Mouse (Mus musculus): ENCODE measurements around the gene Isg15. TPM values are rescaled to one million over a fixed set of nuclear protein-coding genes. Genes with fewer than 3 reads are reported as not detected.
"Not testable (repeated sequence)": the region's sequence is repeated elsewhere in the genome, so short reads cannot be mapped to it uniquely, and the experiment has no call there.

Gene Isg15
- total RNA-seq, 2 experiments from 2014 or later: 0.79 to 2.1 TPM

DNA sequence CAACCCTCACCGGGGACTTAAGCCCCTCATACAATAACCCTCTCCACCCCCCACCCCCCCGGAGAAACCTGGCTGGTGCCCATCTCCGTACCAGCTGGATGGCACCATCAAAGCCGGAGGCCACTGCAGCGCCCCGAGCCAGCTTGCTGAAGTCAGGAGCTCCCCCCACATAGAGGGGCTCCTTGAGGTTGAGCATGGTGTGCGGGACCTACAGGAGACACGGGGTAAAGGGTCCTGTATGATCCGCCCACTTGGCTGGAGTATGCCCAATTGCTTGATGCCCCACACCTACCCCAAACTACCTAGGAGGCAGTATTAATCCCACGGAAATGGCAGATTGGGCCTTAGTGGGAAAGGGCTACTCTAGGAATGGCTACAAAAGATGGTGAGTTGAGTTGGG lies 31.5 kb downstream of the Isg15 start:
- ATAC-seq (replicated peaks; ENCODE audit: poor library complexity): no peak

DNA sequence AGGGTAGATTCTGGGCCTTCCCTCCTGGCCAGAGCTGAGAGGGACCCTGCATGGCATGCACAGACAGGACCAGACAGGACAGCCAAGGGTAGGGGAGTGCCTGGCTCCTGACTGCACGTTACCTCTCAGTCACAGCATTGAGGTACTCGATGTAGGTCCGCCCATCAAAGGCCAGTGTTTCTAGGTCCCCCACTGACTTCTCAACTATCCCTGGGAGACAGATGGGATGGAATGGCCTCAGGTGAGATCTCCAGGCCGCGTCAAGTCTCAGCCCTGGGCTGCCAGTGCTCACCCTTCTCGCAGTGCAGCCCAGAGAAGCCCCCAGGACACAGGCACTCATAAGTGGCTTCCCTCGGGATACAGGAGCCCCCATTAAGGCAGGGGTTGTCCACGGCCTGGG lies 32.0 kb downstream of the Isg15 start:
- no peak for ATAC-seq (replicated peaks; ENCODE audit: poor library complexity)

- peak; percentile 87 for ATAC-seq (replicated peaks; ENCODE audit: poor library complexity)
These were observed 34.1 kb downstream of the Isg15 start for GRCm38 (mm10) chr4:156166477-156166876.

- ATAC-seq (replicated peaks; ENCODE audit: poor library complexity): no peak
These were observed 45.8 kb downstream of the Isg15 start for GRCm38 (mm10) chr4:156154771-156155170.

- ATAC-seq (replicated peaks; ENCODE audit: poor library complexity): not testable (repeated sequence)
These were observed 49.7 kb downstream of the Isg15 start for GRCm38 (mm10) chr4:156150887-156151286.

Other genes starting within 250 kb of the Isg15 start
- gene C1qtnf12, start 238.5 kb downstream of the Isg15 start, total RNA-seq (2015): 105 and 126 TPM in 2 replicates
- gene C1qtnf12, start 238.5 kb downstream of the Isg15 start, total RNA-seq (2017): 30.6 and 39.6 TPM in 2 replicates
- 10.5 and 10.6 TPM in 2 replicates for gene B3galt6, start 208.2 kb downstream of the Isg15 start, total RNA-seq (2015)
- 11.4 and 12.9 TPM in 2 replicates for gene B3galt6, start 208.2 kb downstream of the Isg15 start, total RNA-seq (2017)
- gene Sdf4, start 207.9 kb downstream of the Isg15 start, total RNA-seq (2015): 52.6 and 54.4 TPM in 2 replicates
- gene Sdf4, start 207.9 kb downstream of the Isg15 start, total RNA-seq (2017): 188 and 205 TPM in 2 replicates
- 1.6 and 2.0 TPM in 2 replicates for gene Tnfrsf4, start 187.0 kb downstream of the Isg15 start, total RNA-seq (2015)
- gene Tnfrsf4, start 187.0 kb downstream of the Isg15 start, total RNA-seq (2017): 0.37 and 0.57 TPM in 2 replicates
- 0.76 and 4.5 TPM in 2 replicates for gene Tnfrsf18, start 174.7 kb downstream of the Isg15 start, total RNA-seq (2015)
- gene Tnfrsf18, start 174.7 kb downstream of the Isg15 start, total RNA-seq (2017): 1.9 and 2.0 TPM in 2 replicates
- gene Ttll10, start 141.4 kb downstream of the Isg15 start, total RNA-seq (2015): not detected in 2 replicates
- gene Ttll10, start 141.4 kb downstream of the Isg15 start, total RNA-seq (2017): not detected in 2 replicates
- gene 9430015G10Rik, start 90.8 kb downstream of the Isg15 start, total RNA-seq (2015): 16.9 and 24.7 TPM in 2 replicates
- gene 9430015G10Rik, start 90.8 kb downstream of the Isg15 start, total RNA-seq (2017): 28.3 and 33.7 TPM in 2 replicates
- gene Rnf223, start 70.3 kb downstream of the Isg15 start, total RNA-seq (2015): 0.22 and 0.27 TPM in 2 replicates
- 0.25 TPM in 1 of 2 replicates, not detected in the other for gene Rnf223, start 70.3 kb downstream of the Isg15 start, total RNA-seq (2017)
- 4.8 and 5.8 TPM in 2 replicates for gene Agrn, start 3.3 kb downstream of the Isg15 start, total RNA-seq (2015)
- gene Agrn, start 3.3 kb downstream of the Isg15 start, total RNA-seq (2017): 1.9 and 2.0 TPM in 2 replicates
- gene AW011738, start 2.5 kb upstream of the Isg15 start, total RNA-seq (2015): 0.46 and 0.62 TPM in 2 replicates
- gene AW011738, start 2.5 kb upstream of the Isg15 start, total RNA-seq (2017): 0.07 and 0.12 TPM in 2 replicates
- gene Perm1, start 15.1 kb upstream of the Isg15 start, total RNA-seq (2015): 0.12 TPM in 1 of 2 replicates, not detected in the other
- gene Perm1, start 15.1 kb upstream of the Isg15 start, total RNA-seq (2017): 0.08 TPM in 1 of 2 replicates, not detected in the other
- gene Plekhn1, start 34.0 kb upstream of the Isg15 start, total RNA-seq (2015): 11.6 and 18.4 TPM in 2 replicates
- gene Plekhn1, start 34.0 kb upstream of the Isg15 start, total RNA-seq (2017): 12.8 and 15.5 TPM in 2 replicates
- gene Noc2l, start 35.2 kb upstream of the Isg15 start, total RNA-seq (2015): 72.3 and 81.6 TPM in 2 replicates
- 122 and 140 TPM in 2 replicates for gene Noc2l, start 35.2 kb upstream of the Isg15 start, total RNA-seq (2017)
- gene Samd11, start 54.8 kb upstream of the Isg15 start, total RNA-seq (2015): not detected in 2 replicates
- gene Samd11, start 54.8 kb upstream of the Isg15 start, total RNA-seq (2017): 0.12 and 0.30 TPM in 2 replicates
- not detected in 2 replicates for gene Vmn2r-ps159, start 130.3 kb upstream of the Isg15 start, total RNA-seq (2015)
- not detected in 2 replicates for gene Vmn2r-ps159, start 130.3 kb upstream of the Isg15 start, total RNA-seq (2017)

All from megakaryocyte progenitor cell, adult 5-6 weeks (primary cell).